ENCODE assay signal across 21 mouse cellular contexts in genomic region chr15:85055186-85055585, GRCm38 (mm10). TPM values are rescaled to one million over a fixed set of nuclear protein-coding genes. Genes with fewer than 3 reads are reported as not detected.
"Had no signal": no experiment of that assay in that cellular context is flagged by ENCODE, and none has a peak within 500 bp of the region (broad histone marks: within the 10 kb centered on the region; RNA-seq: fewer than 3 reads in every experiment).

No protein-coding gene starts in this region.

- DNase-seq: lung, adult 18-20 months; lung, embryonic 14.5 days; lung, postnatal 10 days; lung, postnatal 4 days; midbrain, embryonic 14.5 days; retina, postnatal 1 day; right cerebral cortex, adult 18-20 months; right cerebral cortex, postnatal 25 days; right cerebral cortex, postnatal 4 days; spleen, adult 18-20 months; thymus, adult 18-20 months; thymus, postnatal 14 days; thymus, postnatal 36 days had no signal

- H3K4me3 ChIP-seq: midbrain, embryonic 12.5 days; myocyte; neural tube, embryonic 13.5 days; neural tube, embryonic 15.5 days had no signal

- H3K27me3 ChIP-seq: midbrain, embryonic 12.5 days; neural tube, embryonic 13.5 days; neural tube, embryonic 15.5 days had no signal

- H3K4me1 ChIP-seq: midbrain, embryonic 12.5 days; neural tube, embryonic 13.5 days; neural tube, embryonic 15.5 days had no signal

- H3K27ac ChIP-seq: midbrain, embryonic 12.5 days; neural tube, embryonic 13.5 days; neural tube, embryonic 15.5 days had no signal

RNA-seq across cellular contexts. Expression of gene Upk3a, which starts 38.2 kb away (rescaled TPM):
- total RNA-seq: megakaryocyte, adult 5-6 weeks; megakaryocyte-erythroid progenitor cell, adult 5-6 weeks had no signal
- polyA plus RNA-seq: liver, embryonic 16.5 days; myocyte; neural tube, embryonic 11.5 days had no signal
